Mouse (Mus musculus) monocyte, adult 2 months (primary cell): ENCODE measurements around the gene Pygo2.
"Not testable (repeated sequence)": the region's sequence is repeated elsewhere in the genome, so short reads cannot be mapped to it uniquely, and the experiment has no call there.

Experiments
- DNase-seq, 2 experiments: peaks; one replicate each; pipeline ENCODE4 v3.0.0; 2022; ENCODE audit warnings: low spot score in 2 of 2, low read depth in 1 of 2

Gene Pygo2

DNA sequence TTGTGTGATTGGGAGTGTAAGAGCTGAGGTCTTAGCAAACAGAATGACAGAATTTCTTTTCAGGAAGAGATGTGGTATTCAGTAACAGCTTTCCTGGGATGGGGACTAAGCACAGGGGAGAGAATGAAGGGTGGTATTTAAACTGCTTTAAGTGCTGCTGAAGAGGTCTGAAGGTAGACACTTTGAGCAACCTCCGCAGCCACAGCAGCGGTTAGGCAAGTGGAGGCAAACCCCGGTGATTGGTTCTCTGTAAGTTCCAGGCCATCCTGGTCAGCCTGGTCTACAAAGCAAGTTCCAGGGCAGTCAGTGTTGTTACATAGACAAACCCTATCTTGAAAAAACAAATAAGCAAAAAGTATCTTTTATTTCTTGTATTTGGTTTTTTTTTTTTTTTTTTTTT lies 10.0 kb upstream of the Pygo2 start:
- no peak for DNase-seq

DNA sequence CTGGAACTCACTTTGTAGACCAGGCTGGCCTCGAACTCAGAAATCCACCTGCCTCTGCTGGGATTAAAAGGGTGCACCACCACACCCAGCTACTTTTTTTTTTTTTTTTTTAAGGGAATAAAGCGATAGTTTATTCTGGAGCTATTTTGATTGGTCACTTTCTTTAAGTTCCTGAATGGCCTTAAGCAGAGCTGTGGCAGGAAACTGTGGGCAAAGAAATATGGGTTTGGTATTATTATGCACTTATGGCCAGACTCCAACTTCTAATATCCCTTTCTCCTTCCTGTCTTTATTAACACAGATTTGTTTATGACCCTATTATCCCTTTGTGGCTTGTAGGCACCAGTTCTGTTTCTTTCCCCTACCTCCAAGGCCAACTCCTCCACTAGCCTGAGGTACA lies 9.6 kb upstream of the Pygo2 start:
- DNase-seq: no peak

DNA sequence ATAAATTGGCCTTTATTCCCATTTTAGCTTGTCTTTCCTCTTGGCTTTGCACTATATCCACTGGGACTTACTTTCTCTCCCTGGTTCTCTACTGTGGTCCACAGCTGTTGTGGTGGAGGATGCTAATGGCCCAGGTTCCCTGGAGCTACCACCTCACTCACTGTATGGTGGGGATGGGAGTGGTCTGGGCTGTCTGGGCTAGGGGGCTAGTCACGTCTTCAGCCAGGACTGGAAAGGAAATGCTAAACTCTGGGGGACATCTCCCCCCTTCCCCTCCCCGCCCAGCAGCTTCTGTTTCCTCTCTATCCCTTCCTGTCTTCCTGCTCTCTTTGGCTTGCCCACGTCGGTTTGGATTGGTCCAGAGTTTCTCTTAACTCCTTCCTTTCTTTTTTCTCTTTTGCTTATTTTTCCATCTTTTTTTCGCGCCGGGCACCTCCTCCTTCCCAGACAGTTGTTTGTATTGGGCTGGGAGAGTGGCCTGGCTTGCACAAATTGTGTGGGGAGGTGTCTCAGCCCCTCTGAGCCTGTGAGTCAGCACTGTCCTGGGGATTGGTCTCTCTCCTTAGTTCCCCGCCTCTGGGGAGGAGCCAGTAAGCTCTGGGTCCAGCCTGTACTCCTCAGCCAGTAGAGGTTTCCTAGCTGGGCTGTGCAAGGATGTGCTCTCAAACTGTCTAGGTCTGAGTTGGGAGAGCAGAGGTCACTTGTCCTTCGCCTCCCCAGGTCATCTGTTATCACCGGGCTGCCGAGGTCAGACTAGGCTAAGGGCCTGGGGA lies 8.8 kb upstream of the Pygo2 start:
- no peak for DNase-seq

DNA sequence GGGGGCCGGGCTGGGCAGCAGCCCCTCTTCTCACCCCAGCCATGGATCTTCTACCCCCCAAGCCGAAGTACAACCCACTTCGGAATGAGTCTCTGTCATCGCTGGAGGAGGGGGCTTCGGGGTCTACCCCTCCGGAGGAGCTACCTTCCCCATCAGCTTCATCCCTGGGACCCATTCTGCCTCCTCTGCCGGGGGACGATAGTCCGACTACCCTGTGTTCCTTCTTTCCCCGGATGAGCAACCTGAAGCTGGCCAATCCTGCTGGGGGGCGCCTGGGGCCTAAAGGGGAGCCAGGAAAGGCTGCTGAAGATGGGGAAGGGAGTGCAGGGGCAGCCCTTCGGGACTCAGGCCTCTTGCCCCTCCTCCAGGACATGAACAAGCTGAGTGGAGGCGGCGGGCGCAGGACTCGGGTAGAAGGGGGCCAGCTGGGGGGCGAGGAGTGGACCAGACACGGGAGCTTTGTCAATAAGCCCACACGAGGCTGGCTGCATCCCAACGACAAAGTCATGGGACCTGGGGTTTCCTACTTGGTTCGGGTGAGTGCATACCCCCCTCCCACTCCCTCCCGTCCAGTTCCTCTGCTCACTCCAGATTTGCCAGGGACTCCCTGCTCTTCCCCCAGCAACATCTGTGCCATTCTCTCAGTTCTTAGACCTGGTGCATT lies 8.1 kb upstream of the Pygo2 start:
- no peak for DNase-seq

DNA sequence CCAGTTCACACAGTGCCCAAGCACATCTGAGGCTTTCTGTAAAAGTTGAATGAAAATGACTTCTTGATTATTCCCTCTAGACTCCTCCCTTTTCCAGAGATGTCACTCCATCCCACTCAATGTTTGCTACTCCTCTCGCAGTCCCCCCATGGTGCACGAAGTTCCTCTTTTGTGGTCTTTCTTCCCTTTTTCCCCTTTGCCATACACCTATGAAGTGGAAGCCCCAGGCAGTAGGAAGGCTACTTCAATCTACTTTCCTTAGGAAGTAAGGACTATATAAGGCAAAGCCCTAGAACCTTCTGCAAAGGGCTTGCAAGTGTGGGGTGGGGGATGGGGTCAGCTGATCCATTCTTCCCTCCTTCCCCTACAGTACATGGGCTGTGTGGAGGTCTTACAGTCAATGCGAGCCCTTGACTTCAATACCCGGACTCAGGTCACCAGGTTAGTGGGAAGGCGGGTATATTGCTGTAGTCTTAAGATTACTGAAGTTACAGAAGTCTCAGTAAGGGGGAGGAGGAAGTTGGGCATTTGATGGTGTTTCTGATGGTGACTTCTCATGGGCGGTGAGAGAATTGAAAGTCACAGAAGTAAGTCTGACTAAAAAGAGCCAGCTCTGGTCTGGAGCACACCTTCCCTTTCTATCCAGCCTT lies 7.3 kb upstream of the Pygo2 start:
- no peak for DNase-seq

DNA sequence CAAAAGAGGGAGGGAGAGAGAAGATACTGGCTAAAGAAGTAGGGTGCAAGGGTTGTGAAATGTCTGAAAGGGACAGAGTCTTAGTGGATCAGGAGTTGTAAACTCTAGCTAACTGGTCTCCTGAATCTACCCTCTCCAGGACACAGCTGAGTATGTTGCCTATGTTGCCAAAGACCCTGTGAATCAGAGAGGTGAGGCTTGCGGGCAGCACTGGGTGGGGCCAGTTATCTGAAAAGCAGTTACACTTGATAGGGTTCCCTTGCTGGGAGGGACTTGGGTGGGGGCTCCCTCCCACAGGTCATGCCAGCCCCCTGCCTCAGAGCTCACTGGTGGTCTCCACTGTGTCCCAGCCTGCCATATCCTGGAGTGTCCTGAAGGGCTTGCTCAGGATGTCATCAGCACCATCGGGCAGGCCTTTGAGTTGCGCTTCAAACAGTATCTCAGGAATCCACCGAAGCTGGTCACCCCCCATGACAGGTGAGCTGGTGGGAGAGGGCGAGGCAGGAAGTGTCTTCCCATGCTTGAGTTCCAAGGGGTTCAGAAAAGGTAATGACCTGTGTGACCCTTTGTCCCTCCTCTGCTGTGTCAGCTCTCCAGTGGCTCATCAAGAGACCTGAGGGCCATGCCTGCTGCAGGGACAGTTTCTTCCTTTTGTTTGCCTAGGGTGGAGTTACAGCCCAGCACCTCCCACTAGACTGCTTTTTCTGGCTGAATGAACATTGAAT lies 5.4 kb upstream of the Pygo2 start:
- DNase-seq: no peak

DNA sequence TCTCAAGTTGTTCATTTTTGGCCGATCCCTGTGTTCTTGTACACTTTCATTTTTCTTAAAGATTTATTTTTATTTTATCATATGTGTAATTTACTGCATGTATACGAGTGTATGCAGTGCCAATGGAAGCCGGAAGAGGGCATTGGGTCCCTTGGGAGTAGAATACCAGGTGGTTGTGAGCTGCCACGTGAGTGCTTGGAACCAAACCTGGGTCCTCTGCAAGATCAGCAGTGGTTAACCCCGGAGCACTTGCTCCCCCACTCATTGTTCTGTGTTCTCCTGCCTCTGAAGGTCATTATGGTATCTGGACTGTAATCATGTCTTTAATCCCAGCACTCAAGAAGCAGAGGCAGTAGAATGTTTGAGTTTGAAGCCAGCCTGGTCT lies 4.9 kb upstream of the Pygo2 start:
- no peak for DNase-seq

DNA sequence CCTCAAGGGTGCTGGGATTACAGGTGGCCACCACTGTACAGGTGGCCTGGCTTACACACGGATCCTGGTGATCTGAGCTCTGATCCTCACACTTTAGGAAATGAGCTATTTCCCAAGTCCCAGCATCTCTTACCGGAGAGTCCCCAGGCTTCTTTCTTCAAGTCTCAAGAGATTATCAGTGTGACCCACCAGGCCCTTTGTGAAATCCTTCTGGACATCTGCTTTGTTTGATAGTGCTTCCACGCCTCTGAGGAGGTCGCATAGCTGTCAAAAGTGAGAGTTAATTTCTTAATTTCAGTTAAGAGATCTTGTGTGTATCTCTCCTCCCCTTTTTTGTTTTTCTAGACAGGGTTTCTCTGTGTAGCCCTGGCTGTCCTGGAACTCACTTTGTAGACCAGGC lies 4.1 kb upstream of the Pygo2 start:
- DNase-seq: no peak

DNA sequence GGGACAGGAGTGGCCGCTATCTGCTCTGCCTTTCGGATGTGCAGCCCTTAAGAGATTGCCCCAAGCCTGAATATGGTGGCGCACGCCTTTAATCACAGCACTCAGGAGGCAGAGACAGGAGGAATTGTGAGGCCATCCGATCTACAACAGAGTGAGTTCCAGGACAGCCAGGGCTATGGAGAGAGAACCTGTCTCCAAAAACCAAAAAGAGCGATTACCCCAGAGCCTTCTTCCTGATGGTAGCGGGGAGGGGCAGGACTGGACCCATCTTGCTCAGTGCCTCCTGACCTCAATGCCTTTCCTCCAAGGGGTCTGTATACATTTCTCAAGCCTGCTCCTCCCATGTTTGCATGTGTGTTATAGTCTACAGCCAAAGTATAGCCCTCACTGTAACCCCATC lies 993 bp upstream of the Pygo2 start:
- DNase-seq: not testable (repeated sequence)

DNA sequence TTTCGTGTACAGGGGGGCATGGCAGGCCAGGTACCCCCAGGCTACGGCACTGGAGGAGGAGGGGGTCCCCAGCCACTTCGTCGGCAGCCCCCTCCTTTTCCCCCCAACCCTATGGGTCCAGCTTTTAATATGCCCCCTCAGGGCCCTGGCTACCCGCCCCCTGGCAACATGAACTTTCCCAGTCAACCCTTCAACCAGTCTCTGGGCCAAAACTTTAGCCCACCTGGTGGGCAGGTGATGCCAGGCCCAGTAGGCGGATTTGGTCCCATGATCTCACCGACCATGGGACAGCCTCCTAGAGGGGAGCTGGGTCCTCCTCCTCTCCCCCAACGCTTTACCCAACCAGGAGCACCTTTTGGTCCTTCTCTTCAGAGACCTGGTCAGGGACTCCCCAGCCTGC lies 2.6 kb downstream of the Pygo2 start:
- no peak for DNase-seq

DNA sequence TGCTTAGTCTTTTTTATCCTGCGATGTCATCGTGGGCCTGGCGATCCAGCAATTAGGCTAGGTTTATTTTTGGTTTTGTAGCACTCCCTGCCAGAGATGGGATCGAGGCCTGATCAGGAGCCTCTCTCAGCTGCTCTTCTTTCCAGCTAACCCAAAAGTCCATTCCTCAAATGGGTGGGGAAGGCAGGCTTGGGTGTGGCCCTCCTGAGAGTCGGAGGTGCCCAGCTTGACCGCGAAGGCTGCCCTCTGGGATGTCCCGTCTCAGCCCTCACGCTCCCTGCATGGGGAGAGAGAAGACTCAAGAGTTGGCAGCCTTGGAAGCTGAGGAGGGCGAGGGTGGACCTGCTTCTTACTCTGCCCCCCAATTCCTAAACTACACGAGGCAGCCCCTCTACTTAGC lies 4.5 kb downstream of the Pygo2 start:
- no peak for DNase-seq

DNA sequence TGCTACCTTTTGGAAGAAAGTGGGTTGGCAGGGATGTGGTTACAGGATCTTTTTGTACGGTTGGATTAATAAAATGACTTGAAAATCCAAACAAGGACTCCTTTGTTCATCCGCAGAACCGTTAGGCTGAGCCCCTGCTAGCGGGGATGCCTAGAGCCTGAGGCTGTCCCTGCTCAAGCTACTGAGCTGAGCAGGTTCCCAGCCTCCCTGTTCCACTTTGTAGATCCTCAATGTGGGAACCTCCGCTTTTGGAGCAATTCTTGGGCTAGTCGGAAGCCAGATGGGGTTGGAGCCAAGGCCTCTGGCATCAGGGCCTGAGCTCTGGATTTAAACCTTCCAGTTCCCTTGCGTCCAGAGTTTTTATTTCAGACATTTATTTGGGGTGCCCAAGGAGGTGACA lies 5.0 kb downstream of the Pygo2 start:
- no peak for DNase-seq

DNA sequence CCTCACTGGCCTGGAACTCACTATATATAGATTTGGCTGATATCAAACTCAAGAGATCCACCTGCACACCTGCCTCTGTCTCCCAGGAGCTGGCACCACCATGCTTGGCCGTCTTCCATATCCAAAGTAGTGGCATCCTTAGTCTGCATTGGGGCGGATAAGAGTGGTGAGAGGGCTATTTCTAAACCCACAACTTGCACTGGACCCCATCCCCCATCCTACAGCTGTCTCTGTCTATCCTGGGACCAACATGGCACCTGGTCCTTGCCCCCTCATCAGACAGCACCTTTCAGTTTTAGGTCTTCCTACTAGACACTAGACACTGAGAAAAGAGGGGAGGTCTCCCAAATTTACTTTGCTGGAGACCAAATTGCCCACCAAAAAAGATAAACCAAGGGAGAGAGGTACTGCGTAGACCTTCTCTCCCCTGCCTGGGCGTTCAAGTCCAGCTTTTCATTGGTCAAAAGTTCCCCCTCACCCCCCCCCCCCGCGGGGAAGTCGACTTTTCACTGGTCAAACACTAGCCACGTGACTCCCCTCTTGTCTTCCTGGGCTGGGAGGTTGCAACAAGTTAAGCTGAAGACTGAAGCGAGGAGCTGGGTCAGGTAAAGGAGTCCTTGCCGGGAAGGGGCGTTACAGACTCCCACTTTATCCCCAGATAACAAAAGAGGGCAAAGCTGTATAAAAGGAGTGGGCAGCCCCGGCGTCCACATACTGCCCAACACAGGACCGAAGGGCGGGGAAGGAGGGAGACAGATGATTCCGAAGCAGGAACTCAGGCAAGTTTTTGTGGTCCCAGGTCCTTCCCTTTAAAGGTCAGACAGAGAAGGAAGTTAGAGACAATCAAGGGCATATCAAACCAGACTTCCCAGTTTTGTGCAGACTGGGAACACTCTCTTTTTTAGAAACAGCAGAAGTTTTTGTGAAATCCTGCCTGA lies 6.4 kb downstream of the Pygo2 start, which contains the start of gene Pbxip1:
Pbxip1 (plus strand) TSS at position 531 of the 938 bp plus-strand sequence.
- DNase-seq: peak in 1 of 2 experiments; percentile 54

DNA sequence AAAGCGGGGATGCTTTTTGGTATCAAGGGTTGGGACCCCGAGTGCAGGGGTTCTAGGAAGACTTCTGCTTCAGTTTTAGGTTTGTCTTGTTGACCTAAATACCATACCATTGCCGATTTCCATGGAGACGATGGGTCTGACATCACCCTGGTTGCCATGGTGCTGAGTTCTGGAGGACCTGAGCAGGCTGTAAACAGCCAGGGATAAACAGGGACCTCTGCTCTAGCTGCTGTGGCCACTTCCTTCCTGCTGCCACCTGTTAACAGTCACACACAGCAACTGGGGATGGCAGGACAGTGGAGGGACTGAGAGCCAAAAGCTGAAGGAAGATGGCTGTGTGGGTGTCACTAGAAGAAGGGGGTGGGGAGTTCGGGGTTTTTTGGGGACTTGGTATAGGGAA lies 7.3 kb downstream of the Pygo2 start:
- peak in 1 of 2 experiments; percentile 48 for DNase-seq

DNA sequence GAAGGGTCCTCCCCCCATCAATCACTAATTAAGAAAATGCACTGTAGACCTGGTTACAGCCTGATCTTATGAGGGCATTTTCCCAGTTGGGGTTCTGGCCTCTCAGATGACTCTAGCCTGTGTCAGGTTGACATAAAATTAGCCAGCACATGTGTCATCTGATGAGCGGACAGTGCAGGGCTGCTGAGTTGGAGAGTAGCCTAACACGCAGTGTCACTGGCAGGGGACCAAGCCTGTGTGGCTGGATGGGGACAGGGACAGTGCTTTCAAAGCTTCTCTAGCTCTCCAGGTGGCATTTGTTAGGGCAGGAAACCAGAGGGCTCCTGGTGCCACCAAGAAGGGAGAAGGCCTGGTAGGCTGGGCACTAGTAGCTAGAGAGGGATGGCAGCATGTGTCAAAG lies 10.7 kb downstream of the Pygo2 start:
- DNase-seq: no peak

DNA sequence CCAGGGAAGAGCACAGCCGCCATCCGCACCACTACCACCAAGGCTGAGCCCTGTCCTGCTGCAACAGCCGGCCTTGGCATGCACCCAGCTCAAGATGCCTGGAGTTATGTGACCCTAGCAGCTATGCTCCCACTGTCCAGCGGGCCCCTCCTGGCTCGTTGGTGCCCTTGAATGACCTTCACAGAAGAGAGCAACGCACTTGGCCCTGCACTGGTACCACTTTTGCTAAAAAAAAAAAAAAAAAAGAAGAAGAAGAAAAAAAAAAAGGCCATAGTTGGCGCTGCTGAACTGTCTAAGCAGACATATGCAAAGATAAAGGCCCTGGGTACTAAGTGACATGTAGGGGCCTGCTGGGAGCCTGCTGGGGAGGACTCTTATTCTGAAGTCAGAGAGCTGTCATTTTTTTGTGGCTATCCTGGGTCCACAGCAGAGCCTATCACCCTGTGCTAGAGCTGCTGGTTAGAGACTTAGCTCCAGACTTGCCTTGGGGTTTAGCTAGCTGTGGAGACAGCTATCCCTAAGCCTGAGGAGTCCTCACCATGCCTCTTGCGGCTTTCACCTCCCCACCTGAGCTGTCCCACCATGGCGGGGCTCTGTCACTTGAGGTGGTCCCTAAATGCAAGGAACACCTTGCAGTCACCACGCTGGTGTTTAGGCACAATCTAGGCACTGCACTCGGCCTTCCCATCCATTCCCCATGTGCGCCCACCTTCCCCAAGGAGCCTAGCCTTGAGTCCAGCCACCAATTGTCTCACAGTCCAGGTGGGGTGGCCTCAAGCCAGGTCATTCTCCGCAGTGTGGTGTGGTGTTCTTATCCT lies 18.9 kb downstream of the Pygo2 start:
- no peak for DNase-seq

DNA sequence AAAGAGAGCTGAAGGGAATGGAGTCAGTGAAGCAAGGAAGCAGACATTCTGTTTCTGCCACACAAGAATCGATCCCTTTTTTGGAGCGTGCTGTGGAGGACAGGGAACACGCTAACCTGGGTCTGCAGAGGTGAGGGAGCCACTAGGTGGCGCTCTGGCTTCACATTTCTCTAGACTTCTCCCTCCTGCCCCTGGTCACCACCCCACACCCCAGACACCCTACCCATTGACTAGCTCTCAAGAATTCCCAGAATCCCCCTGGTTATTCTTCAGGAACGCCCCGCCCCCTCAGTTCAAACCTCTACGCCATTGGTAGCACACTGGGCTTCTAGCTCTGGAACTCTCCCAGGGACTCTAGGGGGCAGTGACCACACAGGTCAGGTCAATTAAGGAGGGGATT lies 19.5 kb downstream of the Pygo2 start:
- DNase-seq: peak in 1 of 2 experiments; percentile 54

DNA sequence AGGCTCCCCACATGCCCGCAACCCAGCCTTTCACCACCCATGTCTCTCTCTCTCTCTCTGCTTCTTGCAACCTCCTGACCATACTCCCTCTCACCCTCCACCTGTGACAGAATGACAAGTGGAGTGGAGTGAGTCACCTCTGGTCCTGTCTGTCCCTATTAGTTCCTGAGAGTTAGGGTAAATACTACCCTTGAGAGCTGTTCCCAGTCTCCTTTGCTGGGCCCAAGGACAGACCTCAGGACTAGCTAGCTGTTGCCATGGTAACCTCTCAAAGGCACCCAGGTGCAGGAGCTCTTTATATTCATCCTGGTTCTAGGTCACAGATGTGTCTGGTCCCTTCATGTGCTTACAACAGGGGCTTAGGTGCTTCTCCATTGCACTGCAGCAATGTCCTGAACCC lies 21.9 kb downstream of the Pygo2 start:
- DNase-seq: no peak

DNA sequence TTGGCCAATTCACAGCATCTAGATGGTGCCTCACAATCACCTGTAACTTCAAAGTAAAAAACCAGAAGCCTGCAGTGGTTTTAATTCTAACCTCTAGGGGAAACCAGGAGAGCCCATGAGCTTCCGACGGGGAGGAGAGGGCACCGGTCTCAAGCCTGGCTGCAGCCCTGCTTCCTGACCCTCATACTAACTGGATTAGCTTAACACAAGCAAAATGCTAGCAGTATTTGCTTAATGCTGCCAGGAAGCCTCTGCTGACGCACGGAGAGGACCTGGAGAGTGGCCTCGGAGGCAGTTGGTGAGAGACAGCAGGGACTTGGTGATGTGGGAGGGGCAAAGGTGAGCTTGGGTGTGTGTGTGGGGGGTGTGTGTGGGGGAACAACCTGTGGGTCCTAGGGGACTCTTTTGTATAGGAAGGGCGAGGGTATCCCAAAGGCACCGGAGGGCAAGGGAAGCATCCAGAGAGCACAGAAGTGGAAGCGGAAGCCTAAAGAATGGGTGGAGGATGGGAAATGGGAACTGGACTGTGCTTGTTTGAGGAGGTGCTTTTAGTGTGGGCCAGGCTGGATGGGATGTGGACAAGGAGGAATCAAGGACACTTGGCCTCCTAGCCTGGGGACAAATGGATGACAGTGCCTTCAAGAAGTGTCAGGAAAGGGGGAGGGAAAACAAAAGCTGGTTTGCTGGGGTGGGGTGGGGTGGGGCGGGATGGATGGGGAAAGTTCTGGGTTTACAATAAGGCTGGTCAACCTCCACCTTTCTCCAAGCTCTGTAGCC lies 24.6 kb downstream of the Pygo2 start, which contains the start of gene Pmvk:
Pmvk (plus strand) TSS at position 141 of the 777 bp plus-strand sequence.
- no peak for DNase-seq
